Mouse (Mus musculus): Measurements from ENCODE around the gene Lmod2.

DNA sequence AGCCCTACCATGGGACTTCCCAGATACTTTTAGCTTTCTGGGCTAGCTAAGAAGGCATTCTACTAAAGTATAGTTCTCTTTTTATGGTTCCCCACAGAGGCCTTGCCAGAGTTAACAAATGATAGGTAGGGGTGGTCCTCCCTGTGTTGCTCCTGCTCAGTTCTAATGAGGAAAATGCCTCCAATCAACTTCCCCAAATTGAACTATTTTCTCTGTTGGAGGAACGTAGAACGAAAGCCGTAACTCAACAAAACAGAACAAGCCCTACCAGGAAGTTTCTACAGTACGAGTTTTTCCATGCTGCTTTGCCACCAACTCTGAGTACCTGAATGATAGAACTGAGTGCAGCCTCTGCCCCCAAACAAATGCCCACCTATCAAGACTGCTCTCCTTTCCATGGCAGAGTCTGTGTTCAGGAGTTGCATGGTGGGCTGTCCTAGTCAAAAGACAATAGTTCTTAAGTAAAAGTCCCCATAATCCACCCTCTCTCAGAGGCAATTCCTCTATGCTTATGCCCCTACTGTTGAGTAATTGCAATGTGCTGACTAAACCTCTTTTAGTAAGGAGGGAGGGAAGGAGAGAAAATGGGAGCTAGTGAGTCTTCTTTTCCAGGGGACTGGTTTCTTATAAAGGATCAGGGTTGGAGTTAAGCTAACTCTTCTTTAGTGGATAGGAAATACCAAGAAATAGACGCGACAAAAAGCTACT, 47.9 kb downstream of the Lmod2 start:
- TF ChIP-seq CTCF (IDR thresholded peaks at IDR 0.05) (no peak), POLR2A (IDR thresholded peaks at IDR 0.05; ENCODE audit: insufficient read depth, low read depth, low read length) (no peak)
